Mouse (Mus musculus): ENCODE data around the gene Mtch2. TPM values are rescaled to one million over a fixed set of nuclear protein-coding genes. Genes with fewer than 3 reads are reported as not detected.

The Mtch2 gene
- total and polyA plus RNA-seq, 2 experiments from 2014 or later = 124 to 195 TPM

- no peak overlapping the region for H3K9ac ChIP-seq (replicated peaks; ENCODE audit: low read length, poor library complexity, severe bottlenecking)
- H3K27ac ChIP-seq (ENCODE audit: low read depth, low read length) = no peak overlapping the region
- no peaks in the 10 kb centered on the region for H3K27me3 ChIP-seq (ENCODE audit: insufficient read depth, low read length)
- DNase-seq (ENCODE audit: low spot score) (no peak), ATAC-seq (ENCODE audit: low FRiP score) (no peak)
- peaks cover 4% of the 10 kb centered on the region for H3K4me1 ChIP-seq (ENCODE audit: insufficient read depth, low read length)
- H3K4me2 ChIP-seq (ENCODE audit: low read depth, low read length, poor library complexity, severe bottlenecking) = no peak overlapping the region
- TF ChIP-seq CTCF (IDR thresholded peaks at IDR 0.05) = no peak
- no peaks in the 10 kb centered on the region for H3K36me3 ChIP-seq (ENCODE audit: insufficient read depth, low read length)
- no peak overlapping the region for H3K4me3 ChIP-seq (ENCODE audit: low read depth, low read length)
- no peaks in the 10 kb centered on the region for H3K9me3 ChIP-seq (ENCODE audit: low read length)
Measured at GRCm38 (mm10) chr2:90879419-90879818, 32.5 kb downstream of the Mtch2 start.

- TF ChIP-seq CTCF (IDR thresholded peaks at IDR 0.05) = no peak
- ATAC-seq (ENCODE audit: low FRiP score) (no peak), DNase-seq (ENCODE audit: low spot score) (peak; percentile 58)
- Histone ChIP-seq H3K9ac (replicated peaks; ENCODE audit: low read length, poor library complexity, severe bottlenecking) (peak overlapping the region; percentile 24; the same call in 1 of the 2 replicates), H3K4me1 (ENCODE audit: insufficient read depth, low read length) (peaks cover 9% of the 10 kb centered on the region), H3K36me3 (ENCODE audit: insufficient read depth, low read length) (no peaks in the 10 kb centered on the region), H3K4me3 (ENCODE audit: low read depth, low read length) (no peak overlapping the region), H3K27ac (ENCODE audit: low read depth, low read length) (peak overlapping the region; percentile 38; the same call in 1 of the 2 replicates), H3K4me2 (ENCODE audit: low read depth, low read length, poor library complexity, severe bottlenecking) (no peak overlapping the region), H3K9me3 (ENCODE audit: low read length) (no peaks in the 10 kb centered on the region), H3K27me3 (ENCODE audit: insufficient read depth, low read length) (no peaks in the 10 kb centered on the region)
- 13% methylated on average over 6 of the region's 6 CpGs for WGBS
Measured at GRCm38 (mm10) chr2:90880144-90880785, 33.3 kb downstream of the Mtch2 start.

- no peak for DNase-seq (ENCODE audit: low spot score)
- Histone ChIP-seq H3K4me1 (ENCODE audit: insufficient read depth, low read length) (peaks cover 9% of the 10 kb centered on the region), H3K27me3 (ENCODE audit: insufficient read depth, low read length) (no peaks in the 10 kb centered on the region), H3K9ac (replicated peaks; ENCODE audit: low read length, poor library complexity, severe bottlenecking) (no peak overlapping the region), H3K4me2 (ENCODE audit: low read depth, low read length, poor library complexity, severe bottlenecking) (no peak overlapping the region), H3K9me3 (ENCODE audit: low read length) (no peaks in the 10 kb centered on the region), H3K27ac (ENCODE audit: low read depth, low read length) (no peak overlapping the region), H3K36me3 (ENCODE audit: insufficient read depth, low read length) (no peaks in the 10 kb centered on the region), H3K4me3 (ENCODE audit: low read depth, low read length) (no peak overlapping the region)
- TF ChIP-seq CTCF (IDR thresholded peaks at IDR 0.05) = no peak
- no peak for ATAC-seq (ENCODE audit: low FRiP score)
- 80% methylated on average over 2 of the region's 2 CpGs for WGBS
Measured at GRCm38 (mm10) chr2:90881824-90882223, 34.9 kb downstream of the Mtch2 start.

- Histone ChIP-seq H3K4me1 (ENCODE audit: insufficient read depth, low read length) (peaks cover 11% of the 10 kb centered on the region), H3K4me2 (ENCODE audit: low read depth, low read length, poor library complexity, severe bottlenecking) (peak within 1 kb of the TSS; percentile 79), H3K9me3 (ENCODE audit: low read length) (no peaks in the 10 kb centered on the region), H3K36me3 (ENCODE audit: insufficient read depth, low read length) (peaks cover 2% of the 10 kb centered on the region; the same call in 1 of the 2 replicates), H3K27ac (ENCODE audit: low read depth, low read length) (peak within 1 kb of the TSS; percentile 94), H3K9ac (replicated peaks; ENCODE audit: low read length, poor library complexity, severe bottlenecking) (peak within 1 kb of the TSS; percentile 89), H3K27me3 (ENCODE audit: insufficient read depth, low read length) (no peaks in the 10 kb centered on the region), H3K4me3 (ENCODE audit: low read depth, low read length) (peak within 1 kb of the TSS; percentile 68)
- no peak for TF ChIP-seq CTCF (IDR thresholded peaks at IDR 0.05)
- ATAC-seq (ENCODE audit: low FRiP score) (peak; percentile 77), DNase-seq (ENCODE audit: low spot score) (peak; percentile 63)
- WGBS = under 1% methylated on average over 45 of the region's 45 CpGs
Measured at GRCm38 (mm10) chr2:90885218-90886041, 38.5 kb downstream of the Mtch2 start, which contains the start of gene C1qtnf4. Gene C1qtnf4 (plus strand): TSS chr2:90885860.

- TF ChIP-seq CTCF (IDR thresholded peaks at IDR 0.05) = no peak
- H3K4me1 ChIP-seq (ENCODE audit: insufficient read depth, low read length) = peaks cover 11% of the 10 kb centered on the region
- H3K9ac ChIP-seq (replicated peaks; ENCODE audit: low read length, poor library complexity, severe bottlenecking) = peak overlapping the region; percentile 89
- H3K27me3 ChIP-seq (ENCODE audit: insufficient read depth, low read length) = no peaks in the 10 kb centered on the region
- H3K4me2 ChIP-seq (ENCODE audit: low read depth, low read length, poor library complexity, severe bottlenecking) = peak overlapping the region; percentile 79
- peak overlapping the region; percentile 68 for H3K4me3 ChIP-seq (ENCODE audit: low read depth, low read length)
- H3K27ac ChIP-seq (ENCODE audit: low read depth, low read length) = peak overlapping the region; percentile 94
- H3K9me3 ChIP-seq (ENCODE audit: low read length) = no peaks in the 10 kb centered on the region
- WGBS = 13% methylated on average over 6 of the region's 6 CpGs
- ATAC-seq (ENCODE audit: low FRiP score) (0 out of 2 replicates have a peak, but pooled peaks have one; percentile 0), DNase-seq (ENCODE audit: low spot score) (peak; percentile 30)
- H3K36me3 ChIP-seq (ENCODE audit: insufficient read depth, low read length) = peaks cover 2% of the 10 kb centered on the region; the same call in 1 of the 2 replicates
Measured at GRCm38 (mm10) chr2:90886436-90886835, 39.5 kb downstream of the Mtch2 start.

- Histone ChIP-seq H3K4me1 (ENCODE audit: insufficient read depth, low read length) (peaks cover 11% of the 10 kb centered on the region), H3K9me3 (ENCODE audit: low read length) (no peaks in the 10 kb centered on the region), H3K4me3 (ENCODE audit: low read depth, low read length) (peak overlapping the region; percentile 68), H3K36me3 (ENCODE audit: insufficient read depth, low read length) (peaks cover 6% of the 10 kb centered on the region; the same call in 1 of the 2 replicates), H3K4me2 (ENCODE audit: low read depth, low read length, poor library complexity, severe bottlenecking) (peak overlapping the region; percentile 79), H3K27ac (ENCODE audit: low read depth, low read length) (peak overlapping the region; percentile 94), H3K27me3 (ENCODE audit: insufficient read depth, low read length) (no peaks in the 10 kb centered on the region), H3K9ac (replicated peaks; ENCODE audit: low read length, poor library complexity, severe bottlenecking) (peak overlapping the region; percentile 89)
- no peak for ATAC-seq (ENCODE audit: low FRiP score)
- no peak for DNase-seq (ENCODE audit: low spot score)
- 64% methylated on average over 5 of the region's 5 CpGs for WGBS
- TF ChIP-seq CTCF (IDR thresholded peaks at IDR 0.05) = no peak
Measured at GRCm38 (mm10) chr2:90887627-90888026, 40.7 kb downstream of the Mtch2 start.
